Mouse (Mus musculus): ENCODE data around the gene Aebp1.

DNA sequence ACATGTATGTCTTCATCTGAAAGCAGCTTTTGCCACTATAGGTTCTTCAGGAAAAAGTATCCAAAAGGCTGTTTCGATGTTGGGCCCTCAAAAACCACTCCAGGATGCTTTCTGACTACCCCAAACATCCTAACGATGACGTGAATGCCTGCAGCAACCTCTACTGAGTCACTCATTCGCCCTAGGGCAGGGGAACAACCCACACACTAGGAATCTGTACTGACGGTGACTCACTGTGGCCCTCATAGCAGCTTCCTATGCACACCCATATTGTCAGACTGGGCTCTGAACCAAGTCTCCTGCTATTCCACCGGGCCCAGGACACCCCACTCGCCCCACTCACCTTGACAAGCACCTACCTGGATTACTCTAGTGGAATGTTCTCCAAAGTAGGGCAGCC is 26.7 kb upstream of the Aebp1 start:
- TF ChIP-seq CTCF (conservative IDR thresholded peaks at IDR 0.05; ENCODE audit: low read length) (no peak), NANOG (IDR thresholded peaks at IDR 0.05; ENCODE audit: borderline replicate concordance, low read length) (no peak), POU5F1 (IDR thresholded peaks at IDR 0.05; ENCODE audit: borderline replicate concordance, low read length) (no peak)

Measured in E14TG2a.4 (cell line).